Mouse (Mus musculus): ENCODE measurements around the gene Ccdc181. TPM values are rescaled to one million over a fixed set of nuclear protein-coding genes. Genes with fewer than 3 reads are reported as not detected.

Ccdc181 gene
- total and polyA plus RNA-seq, 2 experiments, result 0.91 to 3.9 TPM

DNA sequence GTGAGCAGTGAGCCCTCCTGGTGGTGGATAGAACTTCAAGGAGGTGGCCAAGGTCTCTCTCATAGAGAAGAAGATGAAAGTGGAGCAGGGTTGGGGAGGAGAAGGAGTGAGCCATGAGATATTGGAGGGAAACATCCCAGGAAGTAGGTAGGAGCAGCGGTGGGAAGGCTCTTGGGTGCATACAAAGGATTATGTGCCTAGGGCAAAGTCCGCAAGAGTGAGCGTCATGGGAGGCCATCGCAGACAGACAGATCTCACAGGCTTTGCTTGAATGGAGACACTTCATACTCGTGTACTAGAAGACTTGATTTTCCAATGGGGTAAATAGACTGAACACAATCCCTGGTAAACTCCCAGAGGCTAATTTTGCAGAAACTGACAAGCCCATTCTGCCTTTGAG lies 43.1 kb downstream of the Ccdc181 start:
- Histone ChIP-seq H3K4me3 (ENCODE audit: insufficient read depth, low read depth, low read length) (no peak overlapping the region), H3K27me3 (ENCODE audit: control insufficient read depth, insufficient read depth, low read length) (no peaks in the 10 kb centered on the region), H3K9ac (ENCODE audit: low read depth, low read length) (no peak overlapping the region), H3K36me3 (ENCODE audit: control insufficient read depth, insufficient read depth, low read length) (no peaks in the 10 kb centered on the region), H3K4me1 (ENCODE audit: control insufficient read depth, insufficient read depth, low read length) (peaks cover 3% of the 10 kb centered on the region; the same call in 1 of the 2 replicates), H3K79me2 (ENCODE audit: control insufficient read depth, insufficient read depth, low read length) (no peaks in the 10 kb centered on the region), H3K27ac (replicated peaks; ENCODE audit: insufficient read depth, low read depth, low read length) (no peak overlapping the region)
- WGBS, result 77% methylated on average over 5 of the region's 5 CpGs
- DNase-seq (ENCODE audit: extremely low read depth, low read depth, low spot score), result no peak
- no peak for TF ChIP-seq CTCF (IDR thresholded peaks at IDR 0.05; ENCODE audit: low read depth, low read length)
- no peak for TF ChIP-seq POLR2A (IDR thresholded peaks at IDR 0.05; ENCODE audit: extremely low read depth, insufficient read depth, low read length)

DNA sequence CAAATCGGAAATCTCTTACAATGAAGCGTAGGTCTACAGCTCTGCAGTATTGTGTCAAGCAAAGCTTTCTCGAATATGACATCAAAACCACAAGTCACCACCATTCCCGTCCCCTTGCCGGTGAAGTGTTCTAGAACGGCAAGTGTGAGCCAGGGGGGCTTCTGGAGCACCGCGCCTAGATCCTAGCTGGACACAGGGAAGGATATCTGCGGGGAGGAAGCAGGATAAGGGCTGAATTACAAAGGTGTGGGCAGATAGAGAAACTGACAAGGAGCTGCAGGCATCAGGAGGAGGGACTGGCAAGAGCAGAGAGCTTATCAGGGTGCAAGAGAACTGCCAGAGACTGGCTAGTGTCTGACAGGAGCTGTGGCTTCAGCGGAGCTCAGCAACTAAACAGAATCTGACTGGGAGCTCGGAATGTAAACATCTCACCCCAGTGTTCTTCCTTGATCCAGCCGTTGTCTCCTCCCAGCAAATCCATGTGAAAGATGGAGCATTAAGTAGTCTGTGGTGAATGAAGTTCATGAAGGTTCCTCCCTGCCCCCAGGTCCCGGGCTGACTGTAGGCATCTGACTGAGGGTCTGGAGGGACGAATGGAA lies 44.3 kb downstream of the Ccdc181 start:
- 82% methylated on average over 14 of the region's 14 CpGs for WGBS
- no peak overlapping the region for H3K4me3 ChIP-seq (ENCODE audit: insufficient read depth, low read depth, low read length)
- no peak overlapping the region for H3K27ac ChIP-seq (replicated peaks; ENCODE audit: insufficient read depth, low read depth, low read length)
- H3K27me3 ChIP-seq (ENCODE audit: control insufficient read depth, insufficient read depth, low read length), result no peaks in the 10 kb centered on the region
- no peak for DNase-seq (ENCODE audit: extremely low read depth, low read depth, low spot score)
- H3K36me3 ChIP-seq (ENCODE audit: control insufficient read depth, insufficient read depth, low read length), result no peaks in the 10 kb centered on the region
- H3K4me1 ChIP-seq (ENCODE audit: control insufficient read depth, insufficient read depth, low read length), result peaks cover 9% of the 10 kb centered on the region; the same call in 1 of the 2 replicates
- H3K79me2 ChIP-seq (ENCODE audit: control insufficient read depth, insufficient read depth, low read length), result no peaks in the 10 kb centered on the region
- H3K9ac ChIP-seq (ENCODE audit: low read depth, low read length), result no peak overlapping the region
- TF ChIP-seq POLR2A (IDR thresholded peaks at IDR 0.05; ENCODE audit: extremely low read depth, insufficient read depth, low read length), result no peak
- no peak for TF ChIP-seq CTCF (IDR thresholded peaks at IDR 0.05; ENCODE audit: low read depth, low read length)

GRCm38 (mm10) chr1:164320731-164321130 lies 45.3 kb downstream of the Ccdc181 start:
- DNase-seq (ENCODE audit: extremely low read depth, low read depth, low spot score), result peak; percentile 19
- peaks cover 13% of the 10 kb centered on the region; the same call in 1 of the 2 replicates for H3K4me1 ChIP-seq (ENCODE audit: control insufficient read depth, insufficient read depth, low read length)
- H3K27ac ChIP-seq (replicated peaks; ENCODE audit: insufficient read depth, low read depth, low read length), result no peak overlapping the region
- no peaks in the 10 kb centered on the region for H3K36me3 ChIP-seq (ENCODE audit: control insufficient read depth, insufficient read depth, low read length)
- no peaks in the 10 kb centered on the region for H3K79me2 ChIP-seq (ENCODE audit: control insufficient read depth, insufficient read depth, low read length)
- TF ChIP-seq CTCF (IDR thresholded peaks at IDR 0.05; ENCODE audit: low read depth, low read length), result no peak
- TF ChIP-seq POLR2A (IDR thresholded peaks at IDR 0.05; ENCODE audit: extremely low read depth, insufficient read depth, low read length), result no peak
- 83% methylated on average over 5 of the region's 5 CpGs for WGBS
- H3K27me3 ChIP-seq (ENCODE audit: control insufficient read depth, insufficient read depth, low read length), result no peaks in the 10 kb centered on the region
- H3K4me3 ChIP-seq (ENCODE audit: insufficient read depth, low read depth, low read length), result no peak overlapping the region
- no peak overlapping the region for H3K9ac ChIP-seq (ENCODE audit: low read depth, low read length)

DNA sequence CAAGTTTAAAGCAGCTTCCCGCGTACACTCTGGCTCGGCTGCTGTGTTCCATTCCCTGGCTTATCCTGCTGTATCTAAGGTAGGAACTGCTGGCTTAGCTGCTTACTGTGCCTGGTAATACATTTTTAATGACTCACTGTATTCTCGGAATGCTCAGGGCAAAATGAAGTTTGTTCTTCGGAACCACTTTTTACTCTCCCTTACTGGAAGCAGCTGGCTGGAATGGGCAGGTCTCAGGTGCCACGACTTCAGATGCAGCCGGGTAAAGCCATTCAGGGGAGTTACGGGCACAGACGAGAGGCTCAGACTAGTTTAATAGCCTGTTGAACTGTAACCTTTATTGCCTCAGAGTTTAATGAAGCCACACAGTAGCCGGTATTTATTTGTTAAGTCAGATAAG lies 46.0 kb downstream of the Ccdc181 start:
- H3K27me3 ChIP-seq (ENCODE audit: control insufficient read depth, insufficient read depth, low read length), result no peaks in the 10 kb centered on the region
- H3K27ac ChIP-seq (replicated peaks; ENCODE audit: insufficient read depth, low read depth, low read length), result 0 out of 2 replicates have a peak overlapping the region, but pooled peaks have one; percentile 7
- H3K4me1 ChIP-seq (ENCODE audit: control insufficient read depth, insufficient read depth, low read length), result peaks cover 13% of the 10 kb centered on the region; the same call in 1 of the 2 replicates
- TF ChIP-seq CTCF (IDR thresholded peaks at IDR 0.05; ENCODE audit: low read depth, low read length) (no peak), POLR2A (IDR thresholded peaks at IDR 0.05; ENCODE audit: extremely low read depth, insufficient read depth, low read length) (no peak)
- no peak overlapping the region for H3K9ac ChIP-seq (ENCODE audit: low read depth, low read length)
- H3K4me3 ChIP-seq (ENCODE audit: insufficient read depth, low read depth, low read length), result no peak overlapping the region
- H3K36me3 ChIP-seq (ENCODE audit: control insufficient read depth, insufficient read depth, low read length), result no peaks in the 10 kb centered on the region
- WGBS, result 23% methylated on average over 10 of the region's 10 CpGs
- DNase-seq (ENCODE audit: extremely low read depth, low read depth, low spot score), result peak; percentile 71
- H3K79me2 ChIP-seq (ENCODE audit: control insufficient read depth, insufficient read depth, low read length), result no peaks in the 10 kb centered on the region

DNA sequence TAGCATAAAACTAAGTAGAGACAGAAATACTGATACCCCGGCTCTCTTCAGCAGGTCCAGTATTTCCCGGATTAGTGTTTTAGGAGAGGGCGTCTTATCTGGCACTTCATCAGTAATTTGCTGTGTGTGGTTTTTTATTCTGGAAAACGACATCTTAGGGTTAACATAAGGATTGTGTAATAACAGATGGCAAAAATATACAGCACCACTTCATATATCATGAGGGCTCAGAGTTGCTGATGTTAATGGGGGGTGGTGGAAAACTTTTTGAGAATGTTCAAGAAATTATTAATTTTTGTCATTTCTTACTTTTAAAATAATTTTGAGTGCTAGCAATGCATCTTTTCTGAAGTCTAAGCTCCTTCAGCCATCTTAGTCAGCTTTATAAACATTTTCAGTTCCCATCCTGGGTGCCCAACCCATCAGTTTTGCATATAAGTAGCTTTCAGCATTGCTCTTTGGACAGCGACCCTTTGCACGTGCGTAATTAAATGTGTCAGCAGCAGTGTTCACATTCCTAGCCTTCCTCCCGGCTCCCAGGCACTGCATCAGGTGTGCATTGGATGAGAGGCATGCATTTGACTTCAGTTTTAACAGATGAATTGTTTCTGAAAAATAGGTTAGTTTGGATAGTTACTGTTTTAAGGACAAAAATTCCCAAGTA lies 47.7 kb downstream of the Ccdc181 start:
- 89% methylated on average over 8 of the region's 8 CpGs for WGBS
- H3K79me2 ChIP-seq (ENCODE audit: control insufficient read depth, insufficient read depth, low read length), result no peaks in the 10 kb centered on the region

GRCm38 (mm10) chr1:164324221-164324620 lies 48.8 kb downstream of the Ccdc181 start:
- 26% methylated on average over 4 of the region's 4 CpGs for WGBS

More for the DNA sequence above, 47.7 kb downstream of the Ccdc181 start:
- no peak for DNase-seq (ENCODE audit: extremely low read depth, low read depth, low spot score)
- Histone ChIP-seq H3K27me3 (ENCODE audit: control insufficient read depth, insufficient read depth, low read length) (no peaks in the 10 kb centered on the region), H3K27ac (replicated peaks; ENCODE audit: insufficient read depth, low read depth, low read length) (no peak overlapping the region), H3K9ac (ENCODE audit: low read depth, low read length) (no peak overlapping the region), H3K4me3 (ENCODE audit: insufficient read depth, low read depth, low read length) (no peak overlapping the region), H3K4me1 (ENCODE audit: control insufficient read depth, insufficient read depth, low read length) (peaks cover 13% of the 10 kb centered on the region; the same call in 1 of the 2 replicates), H3K36me3 (ENCODE audit: control insufficient read depth, insufficient read depth, low read length) (no peaks in the 10 kb centered on the region)
- TF ChIP-seq POLR2A (IDR thresholded peaks at IDR 0.05; ENCODE audit: extremely low read depth, insufficient read depth, low read length), result no peak
- TF ChIP-seq CTCF (IDR thresholded peaks at IDR 0.05; ENCODE audit: low read depth, low read length), result no peak

More at GRCm38 (mm10) chr1:164324221-164324620, 48.8 kb downstream of the Ccdc181 start:
- Histone ChIP-seq H3K36me3 (ENCODE audit: control insufficient read depth, insufficient read depth, low read length) (no peaks in the 10 kb centered on the region), H3K27me3 (ENCODE audit: control insufficient read depth, insufficient read depth, low read length) (no peaks in the 10 kb centered on the region), H3K4me1 (ENCODE audit: control insufficient read depth, insufficient read depth, low read length) (peaks cover 13% of the 10 kb centered on the region; the same call in 1 of the 2 replicates), H3K27ac (replicated peaks; ENCODE audit: insufficient read depth, low read depth, low read length) (no peak overlapping the region), H3K79me2 (ENCODE audit: control insufficient read depth, insufficient read depth, low read length) (no peaks in the 10 kb centered on the region), H3K9ac (ENCODE audit: low read depth, low read length) (no peak overlapping the region), H3K4me3 (ENCODE audit: insufficient read depth, low read depth, low read length) (no peak overlapping the region)
- no peak for TF ChIP-seq CTCF (IDR thresholded peaks at IDR 0.05; ENCODE audit: low read depth, low read length)
- no peak for TF ChIP-seq POLR2A (IDR thresholded peaks at IDR 0.05; ENCODE audit: extremely low read depth, insufficient read depth, low read length)
- DNase-seq (ENCODE audit: extremely low read depth, low read depth, low spot score), result peak; percentile 90
